Mouse (Mus musculus): ENCODE results near the gene Ttc39b.
A peak's percentile ranks its signal among the peaks of the same experiment; 100 is the strongest.

- no peak; the same call in 1 of the 2 replicates for TF ChIP-seq CHD2 (IDR thresholded peaks at IDR 0.05; ENCODE audit: low read depth, low read length)
- peak; percentile 98 for TF ChIP-seq ZNF384 (IDR thresholded peaks at IDR 0.05; ENCODE audit: low read depth, low read length)
- no peak for TF ChIP-seq ZC3H11A (IDR thresholded peaks at IDR 0.05; ENCODE audit: borderline replicate concordance, low read depth, low read length)
These were observed 6.3 kb upstream of the Ttc39b start for GRCm38 (mm10) chr4:83330369-83330768.
